Mouse (Mus musculus) embryonic facial prominence, embryonic 12.5 days (tissue): ENCODE results near the gene Calu. TPM values are rescaled to one million over a fixed set of nuclear protein-coding genes. Genes with fewer than 3 reads are reported as not detected.

Source experiments
- microRNA-seq: library from miRNA; unstranded; fragments of <30 nt; microRNA quantifications from one replicate; pipeline ENCODE4, GENCODE M21; 2017
- polyA plus RNA-seq: library from polyadenylated mRNA; unstranded; fragments of >200 nt; fragmentation: Nextera tagmentation; extraction: Ambion mirVana; gene quantifications from 2 replicates; pipeline ENCODE4 v1.2.1, GENCODE M21; 2016

Calu gene
- polyA plus RNA-seq, 1 experiment from 2014 or later = 332 TPM

Small RNAs within 50 kb of the gene (microRNA-seq; reads per million reads assigned to microRNA genes)
- 0.54 reads per million for gene Gm26220
- gene Gm44354 = not detected

Other genes with a start within 250 kb of the Calu start
- 54.9 and 57.4 TPM in 2 replicates for gene Rbm28, start 183.1 kb upstream of the Calu start, polyA plus RNA-seq
- gene Prrt4, start 168.5 kb upstream of the Calu start, polyA plus RNA-seq = 1.5 and 1.8 TPM in 2 replicates
- gene Impdh1, start 131.7 kb upstream of the Calu start, polyA plus RNA-seq = 34.6 and 38.1 TPM in 2 replicates
- gene Hilpda, start 75.6 kb upstream of the Calu start, polyA plus RNA-seq = 36.6 and 40.4 TPM in 2 replicates
- 0.27 and 0.39 TPM in 2 replicates for gene Fam71f2, start 68.5 kb upstream of the Calu start, polyA plus RNA-seq
- gene Fam71f1, start 28.9 kb upstream of the Calu start, polyA plus RNA-seq = 0.17 and 0.31 TPM in 2 replicates
- 0.61 and 0.90 TPM in 2 replicates for gene Opn1sw, start 40.4 kb downstream of the Calu start, polyA plus RNA-seq
- gene Ccdc136, start 48.2 kb downstream of the Calu start, polyA plus RNA-seq = 26.6 and 26.9 TPM in 2 replicates
- 14.0 and 15.6 TPM in 2 replicates for gene Flnc, start 85.2 kb downstream of the Calu start, polyA plus RNA-seq
- 196 and 217 TPM in 2 replicates for gene Atp6v1f, start 119.6 kb downstream of the Calu start, polyA plus RNA-seq
- 0.36 and 0.41 TPM in 2 replicates for gene Atp6v1fnb, start 123.4 kb downstream of the Calu start, polyA plus RNA-seq
- 40.6 and 41.3 TPM in 2 replicates for gene Kcp, start 159.9 kb downstream of the Calu start, polyA plus RNA-seq
- gene Irf5, start 178.6 kb downstream of the Calu start, polyA plus RNA-seq = 2.7 and 3.1 TPM in 2 replicates